Mouse (Mus musculus) lung, postnatal 10 days (tissue): ENCODE results near the gene Vash1.

ENCODE experiments used
- DNase-seq: peaks from one replicate; pipeline ENCODE4 v3.0.0; 2021

Vash1 gene

DNA sequence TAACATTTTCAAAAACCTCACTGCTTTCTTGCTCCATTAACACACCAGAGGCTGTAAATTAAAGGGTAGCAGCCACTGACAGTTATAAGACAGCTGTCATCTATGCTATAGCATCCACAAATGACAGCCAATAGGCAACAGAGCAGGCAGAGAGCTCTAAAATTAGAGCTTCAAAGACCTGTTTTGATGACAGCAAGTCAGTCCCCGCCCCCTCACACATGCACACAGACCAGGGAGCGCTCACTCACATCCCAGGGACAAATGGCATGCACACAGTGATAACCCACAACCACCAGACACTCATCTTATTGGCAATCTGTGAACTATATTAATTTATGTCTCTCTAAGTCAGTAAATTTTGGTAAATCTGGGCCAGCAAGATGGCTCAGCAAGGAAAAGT, 45.8 kb downstream of the Vash1 start:
- DNase-seq, result no peak

- no peak for DNase-seq
These were observed 47.2 kb downstream of the Vash1 start for GRCm38 (mm10) chr12:86725706-86726105.

DNA sequence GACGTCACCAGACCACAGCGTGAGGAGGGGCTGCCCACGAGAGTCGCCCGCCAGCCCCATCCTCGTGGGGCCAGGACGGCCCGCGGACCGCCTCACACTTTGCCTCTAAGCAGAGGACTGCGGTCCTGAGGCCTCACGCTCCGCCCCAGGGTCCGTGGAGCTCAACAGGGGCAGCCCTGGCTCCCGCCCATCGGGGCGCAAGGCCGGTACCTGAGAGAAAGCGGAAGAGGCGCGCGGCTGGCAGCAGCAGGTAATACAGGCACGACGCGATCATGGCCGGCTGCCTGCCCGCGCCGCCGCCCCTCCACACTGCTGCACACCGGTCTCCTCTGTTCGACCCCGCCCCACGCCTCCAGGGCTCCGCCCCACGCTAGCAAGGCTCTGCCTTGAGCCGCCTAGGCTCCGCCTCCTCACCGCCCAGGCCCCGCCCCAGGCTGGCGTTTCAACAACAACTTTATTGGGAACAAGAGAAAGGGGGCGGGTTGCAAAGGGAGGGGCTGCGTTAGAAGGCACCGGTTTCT, 47.7 kb downstream of the Vash1 start, which contains the start of gene Angel1:
Angel1 (minus strand) TSS at position 341 of the 521 bp plus-strand sequence.
- DNase-seq, result peak; percentile 99

GRCm38 (mm10) chr12:86734319-86734810, 55.9 kb downstream of the Vash1 start, which contains the start of gene Lrrc74a:
Lrrc74a (plus strand) TSS chr12:86734369.
- no peak for DNase-seq
